ENCODE assay signal across 9 mouse cellular contexts in the genomic region with DNA sequence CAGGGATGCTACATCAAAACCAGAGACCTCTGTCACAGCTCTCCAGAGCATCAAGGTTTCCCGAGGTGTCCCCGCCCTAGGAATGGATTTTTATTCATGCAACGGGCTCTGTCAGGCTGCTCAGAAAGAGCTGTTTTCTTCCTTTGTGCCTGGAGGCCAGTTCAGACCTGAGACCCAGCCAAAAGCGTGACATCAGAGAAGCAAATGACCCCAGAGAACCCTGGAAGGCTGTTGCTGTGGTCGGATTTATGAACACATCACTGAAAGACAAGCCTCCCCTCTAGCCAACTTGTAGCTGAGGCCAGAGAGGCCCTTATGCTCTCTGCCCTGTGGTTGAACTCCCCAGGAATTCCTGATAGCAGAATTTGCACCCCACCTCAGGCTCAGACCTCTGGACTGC.
DNase-seq lines count a peak whose midpoint lies in the region; ATAC-seq and TF ChIP-seq lines count a peak whose summit lies in the region.
"Had no signal": no experiment of that assay in that cellular context is flagged by ENCODE, and none has a peak within 500 bp of the region (broad histone marks: within the 10 kb centered on the region; RNA-seq: fewer than 3 reads in every experiment).

No protein-coding gene starts in this region.

- TF ChIP-seq CTCF in intestine, postnatal 0 days (IDR thresholded peaks at IDR 0.05; ENCODE audit: low read depth) = no peak

- no peak overlapping the region for H3K4me2 ChIP-seq in intestine, embryonic 16.5 days (ENCODE audit: low read depth, low read length)
- no peak overlapping the region for H3K4me2 ChIP-seq in intestine, postnatal 0 days (replicated peaks; ENCODE audit: low read depth)
- no peak overlapping the region for H3K4me2 ChIP-seq in intestine, embryonic 15.5 days (replicated peaks)

- no peak for ATAC-seq in intestine, embryonic 16.5 days
- no peak for ATAC-seq in intestine, postnatal 0 days
- no peak for ATAC-seq in intestine, embryonic 15.5 days

- no peaks in the 10 kb centered on the region; the same call in 1 of the 2 replicates for H3K27me3 ChIP-seq in intestine, embryonic 16.5 days (replicated peaks; ENCODE audit: control insufficient read depth, insufficient read depth, low read length)
- no peaks in the 10 kb centered on the region for H3K27me3 ChIP-seq in intestine, postnatal 0 days (replicated peaks; ENCODE audit: control insufficient read depth, insufficient read depth, low read length)
- H3K27me3 ChIP-seq in intestine, embryonic 15.5 days (replicated peaks) = no peaks in the 10 kb centered on the region; the same call in 1 of the 2 replicates

- H3K4me1 ChIP-seq in intestine, embryonic 16.5 days (ENCODE audit: control insufficient read depth, insufficient read depth, low read length) = peaks cover 56% of the 10 kb centered on the region
- no peaks in the 10 kb centered on the region; the same call in 1 of the 2 replicates for H3K4me1 ChIP-seq in intestine, postnatal 0 days (replicated peaks; ENCODE audit: control insufficient read depth, insufficient read depth, low read length)
- H3K4me1 ChIP-seq in intestine, embryonic 15.5 days (replicated peaks) = peaks cover 47% of the 10 kb centered on the region

- H3K4me3 ChIP-seq in intestine, embryonic 16.5 days (ENCODE audit: low read length) = no peak overlapping the region
- no peak overlapping the region for H3K4me3 ChIP-seq in intestine, postnatal 0 days (ENCODE audit: low read depth, low read length)
- no peak overlapping the region for H3K4me3 ChIP-seq in intestine, embryonic 15.5 days (replicated peaks)

- DNase-seq in gastrocnemius, adult 8-10 months (ENCODE audit: low spot score in 2 of 2) = peak; percentile 67 to 70
- peak; percentile 41 to 53 for DNase-seq in kidney, adult 8-10 months
- peak; percentile 67 to 77 for DNase-seq in lung, postnatal 4 days
- DNase-seq in cerebellum, postnatal 4 days (ENCODE audit: low spot score in 2 of 2) = no peak
- DNase-seq in cerebellum, adult 11 months = no peak
- DNase-seq: cerebellum, postnatal 25 days had no signal

- H3K9me3 ChIP-seq in intestine, embryonic 16.5 days (ENCODE audit: control insufficient read depth, low read length) = no peaks in the 10 kb centered on the region
- H3K9me3 ChIP-seq in intestine, postnatal 0 days (ENCODE audit: control insufficient read depth) = no peaks in the 10 kb centered on the region
- H3K9me3 ChIP-seq in intestine, embryonic 15.5 days = no peaks in the 10 kb centered on the region

- H3K36me3 ChIP-seq in intestine, embryonic 16.5 days (ENCODE audit: control insufficient read depth, insufficient read depth, low read length) = no peaks in the 10 kb centered on the region
- no peaks in the 10 kb centered on the region for H3K36me3 ChIP-seq in intestine, postnatal 0 days (ENCODE audit: control insufficient read depth, insufficient read depth)
- no peaks in the 10 kb centered on the region for H3K36me3 ChIP-seq in intestine, embryonic 15.5 days

- H3K9ac ChIP-seq in intestine, embryonic 16.5 days (ENCODE audit: low read depth, low read length) = no peak overlapping the region
- H3K9ac ChIP-seq in intestine, postnatal 0 days (ENCODE audit: low read depth, low read length) = no peak overlapping the region
- H3K9ac ChIP-seq in intestine, embryonic 15.5 days = no peak overlapping the region

- 66% methylated on average over 5 of the region's 5 CpGs for WGBS in intestine, embryonic 16.5 days
- WGBS in intestine, postnatal 0 days = 52% methylated on average over 5 of the region's 5 CpGs
- WGBS in intestine, embryonic 15.5 days = 56% methylated on average over 5 of the region's 5 CpGs

- H3K27ac ChIP-seq in intestine, embryonic 16.5 days (ENCODE audit: low read length) = peak overlapping the region; percentile 38; the same call in 1 of the 2 replicates
- no peak overlapping the region for H3K27ac ChIP-seq in intestine, postnatal 0 days (ENCODE audit: low read depth, low read length)
- no peak overlapping the region for H3K27ac ChIP-seq in intestine, embryonic 15.5 days

Comparison
In these comparisons a context has a peak if more than half of its experiments do, and no peak if none do; other contexts are left out.
1. DNase-seq: peak in gastrocnemius, adult 8-10 months (2 of 2), kidney, adult 8-10 months (2 of 2) and lung, postnatal 4 days (2 of 2); none in cerebellum, postnatal 4 days (0 of 2) and cerebellum, adult 11 months (single experiment).